Mouse (Mus musculus) retina, postnatal 7 days (tissue): ENCODE results near the gene Hdc.

ENCODE experiments used
- DNase-seq: peaks from one replicate; pipeline ENCODE4 v3.0.0-alpha.2; 2012; ENCODE audit warnings: low read depth, low spot score

The Hdc gene

GRCm38 (mm10) chr2:126600533-126600932, 18.6 kb downstream of the Hdc start:
- no peak for DNase-seq

GRCm38 (mm10) chr2:126599005-126599404, 20.1 kb downstream of the Hdc start:
- DNase-seq, result no peak

GRCm38 (mm10) chr2:126598359-126598758, 20.7 kb downstream of the Hdc start:
- no peak for DNase-seq

- no peak for DNase-seq
These were observed 21.5 kb downstream of the Hdc start for GRCm38 (mm10) chr2:126597279-126598241.

- DNase-seq, result no peak
These were observed 22.6 kb downstream of the Hdc start for GRCm38 (mm10) chr2:126596347-126597072.

- DNase-seq, result peak; percentile 59
These were observed 25.1 kb downstream of the Hdc start for GRCm38 (mm10) chr2:126593831-126594610.

- DNase-seq, result no peak
These were observed 27.8 kb downstream of the Hdc start for GRCm38 (mm10) chr2:126591304-126591703.

- no peak for DNase-seq
These were observed 31.6 kb downstream of the Hdc start for GRCm38 (mm10) chr2:126587468-126587867.

- no peak for DNase-seq
These were observed 34.3 kb downstream of the Hdc start for GRCm38 (mm10) chr2:126584621-126585369.

- no peak for DNase-seq
These were observed 35.1 kb downstream of the Hdc start for GRCm38 (mm10) chr2:126583960-126584359.

GRCm38 (mm10) chr2:126579282-126579681, 39.8 kb downstream of the Hdc start:
- no peak for DNase-seq

GRCm38 (mm10) chr2:126577362-126577761, 41.7 kb downstream of the Hdc start:
- no peak for DNase-seq

- DNase-seq, result no peak
These were observed 43.5 kb downstream of the Hdc start for GRCm38 (mm10) chr2:126575391-126576176.

GRCm38 (mm10) chr2:126572747-126573146, 46.4 kb downstream of the Hdc start:
- no peak for DNase-seq

GRCm38 (mm10) chr2:126572163-126572562, 46.9 kb downstream of the Hdc start:
- DNase-seq, result no peak

GRCm38 (mm10) chr2:126563411-126564105, 55.5 kb downstream of the Hdc start:
- DNase-seq, result no peak

- DNase-seq, result no peak
These were observed 59.0 kb downstream of the Hdc start for GRCm38 (mm10) chr2:126560094-126560493.

- DNase-seq, result no peak
These were observed 63.6 kb downstream of the Hdc start for GRCm38 (mm10) chr2:126555533-126555932.

GRCm38 (mm10) chr2:126553291-126553639, 65.8 kb downstream of the Hdc start:
- DNase-seq, result no peak
